Mouse (Mus musculus) liver, postnatal 0 days (tissue): ENCODE data around the gene Map10. TPM values are rescaled to one million over a fixed set of nuclear protein-coding genes. Genes with fewer than 3 reads are reported as not detected.

ENCODE experiments used
- ATAC-seq: fragments of 200-750 bp; cut with Nextera tagmentation; 2 replicates; pipeline ENCODE4 v1.8.0; 2017; ENCODE audit warnings: mild to moderate bottlenecking, moderate library complexity
- DNase-seq: peaks from one replicate; pipeline ENCODE4 v3.0.0-alpha.2; 2016
- H3K27ac ChIP-seq: fragments of 300-500 bp; sonication (generic); 2 replicates; pipeline ENCODE4 v1.5.1; 2014; ENCODE audit warnings: antibody characterized with exemption, moderate library complexity, mild to moderate bottlenecking, low read depth
- H3K27me3 ChIP-seq: fragments of 300-500 bp; sonication (generic); 2 replicates; pipeline ENCODE4 v1.6.1; 2014; ENCODE audit warnings: low read length, control low read depth, mixed read lengths; ENCODE audit not compliant: insufficient read depth
- H3K36me3 ChIP-seq: fragments of 300-500 bp; sonication (generic); replicated peaks from 2 replicates; pipeline ENCODE4 v1.6.1; 2014; ENCODE audit warnings: mild to moderate bottlenecking, control low read depth, low read length, moderate library complexity, mixed read lengths; ENCODE audit not compliant: insufficient read depth
- H3K4me1 ChIP-seq: fragments of 300-500 bp; sonication (generic); 2 replicates; pipeline ENCODE4 v1.6.1; 2014; ENCODE audit warnings: antibody characterized with exemption, mild to moderate bottlenecking, control low read depth; ENCODE audit not compliant: insufficient read depth
- H3K4me2 ChIP-seq: fragments of 300-500 bp; sonication (generic); 2 replicates; pipeline ENCODE4 v1.6.1; 2014; ENCODE audit warnings: low read depth, mild to moderate bottlenecking, low read length, moderate library complexity, mixed read lengths
- H3K4me3 ChIP-seq: fragments of 300-500 bp; sonication (generic); 2 replicates; pipeline ENCODE4 v1.5.1; 2014; ENCODE audit warnings: low read depth, low read length
- H3K9ac ChIP-seq: fragments of 300-500 bp; sonication (generic); replicated peaks from 2 replicates; pipeline ENCODE4 v1.6.1; 2014; ENCODE audit warnings: mild to moderate bottlenecking, moderate library complexity
- H3K9me3 ChIP-seq: fragments of 300-500 bp; sonication (generic); 2 replicates; pipeline ENCODE4 v1.6.1; 2016; ENCODE audit warnings: mild to moderate bottlenecking, control low read depth, low read length, mixed read lengths
- CTCF ChIP-seq: sonication (generic); IDR thresholded peaks from 2 replicates; pipeline ENCODE4 v1.5.1; 2016; ENCODE audit warnings: antibody characterized with exemption, low read depth
- EP300 ChIP-seq: IDR thresholded peaks from 2 replicates; pipeline ENCODE4 v1.6.1; 2016; ENCODE audit warnings: antibody characterized with exemption, low read depth, mild to moderate bottlenecking
- WGBS: fragments of 180-500 bp; shearing (Covaris S2); extraction: QIAGEN DNeasy Blood & Tissue Kit; methylation state at CpG from one replicate; pipeline ENCODE4 v1.1.7; 2014; ENCODE audit not compliant: insufficient replicate concordance; 5-methylcytosine and 5-hydroxymethylcytosine counted together
- polyA plus RNA-seq: library from polyadenylated mRNA; unstranded; fragments of >200 nt; fragmentation: Nextera tagmentation; extraction: Ambion mirVana; gene quantifications from 2 replicates; pipeline ENCODE4 v1.2.1, GENCODE M21; 2015

Gene Map10
- polyA plus RNA-seq, 1 experiment from 2014 or later, result 0.67 TPM

DNA sequence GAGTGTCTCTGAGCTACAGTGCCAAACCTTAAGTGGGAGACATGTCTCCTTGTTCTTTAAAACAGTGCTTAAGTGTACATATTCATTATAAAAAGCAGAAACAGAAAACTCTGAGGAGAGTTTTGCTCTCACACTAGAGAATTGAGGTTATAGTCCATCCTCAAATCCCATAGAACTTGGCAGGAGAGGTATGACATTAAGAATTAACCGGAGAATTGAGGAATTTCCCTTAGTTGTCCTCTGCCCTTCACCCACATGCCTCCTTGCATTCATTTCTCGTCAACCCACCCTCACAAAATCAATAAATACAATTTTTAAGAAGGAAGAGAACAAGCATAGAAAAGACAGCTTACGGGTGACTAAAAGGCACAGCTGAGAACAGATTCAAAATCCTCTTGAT is 6.2 kb downstream of the Map10 start:
- no peak overlapping the region for H3K9ac ChIP-seq
- ATAC-seq (no peak), DNase-seq (no peak)
- H3K27ac ChIP-seq, result no peak overlapping the region
- H3K9me3 ChIP-seq, result peaks cover 13% of the 10 kb centered on the region
- no peak overlapping the region for H3K4me2 ChIP-seq
- TF ChIP-seq EP300, result no peak
- TF ChIP-seq CTCF, result no peak
- H3K27me3 ChIP-seq, result no peaks in the 10 kb centered on the region
- 58% methylated on average over 3 of the region's 3 CpGs for WGBS
- H3K4me3 ChIP-seq, result no peak overlapping the region
- no peaks in the 10 kb centered on the region for H3K4me1 ChIP-seq
- H3K36me3 ChIP-seq, result no peaks in the 10 kb centered on the region

DNA sequence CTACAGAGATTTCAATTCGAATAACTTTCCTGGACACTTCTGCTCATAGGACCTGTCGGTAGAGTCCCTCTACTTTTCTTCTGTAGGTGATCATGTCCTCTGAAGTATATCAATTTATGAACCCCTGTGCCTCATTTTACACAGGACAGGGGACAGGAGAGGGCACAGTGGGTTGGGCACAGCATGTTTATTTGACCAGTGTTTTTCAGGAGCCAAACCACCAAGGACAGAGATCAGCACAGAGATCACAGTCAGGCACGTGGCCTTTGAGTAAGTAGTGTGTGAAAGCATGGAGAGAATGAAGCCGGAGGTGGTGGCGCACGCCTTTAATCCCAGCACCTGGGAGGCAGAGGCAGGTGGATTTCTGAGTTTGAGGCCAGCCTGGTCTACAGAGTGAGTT is 7.9 kb downstream of the Map10 start:
- Histone ChIP-seq H3K9me3 (no peaks in the 10 kb centered on the region), H3K27me3 (no peaks in the 10 kb centered on the region), H3K36me3 (no peaks in the 10 kb centered on the region), H3K27ac (no peak overlapping the region), H3K4me1 (no peaks in the 10 kb centered on the region), H3K4me2 (no peak overlapping the region), H3K9ac (no peak overlapping the region), H3K4me3 (no peak overlapping the region)
- WGBS, result 74% methylated on average over 6 of the region's 6 CpGs
- TF ChIP-seq CTCF (no peak), EP300 (no peak)
- DNase-seq, result no peak
- ATAC-seq, result no peak

DNA sequence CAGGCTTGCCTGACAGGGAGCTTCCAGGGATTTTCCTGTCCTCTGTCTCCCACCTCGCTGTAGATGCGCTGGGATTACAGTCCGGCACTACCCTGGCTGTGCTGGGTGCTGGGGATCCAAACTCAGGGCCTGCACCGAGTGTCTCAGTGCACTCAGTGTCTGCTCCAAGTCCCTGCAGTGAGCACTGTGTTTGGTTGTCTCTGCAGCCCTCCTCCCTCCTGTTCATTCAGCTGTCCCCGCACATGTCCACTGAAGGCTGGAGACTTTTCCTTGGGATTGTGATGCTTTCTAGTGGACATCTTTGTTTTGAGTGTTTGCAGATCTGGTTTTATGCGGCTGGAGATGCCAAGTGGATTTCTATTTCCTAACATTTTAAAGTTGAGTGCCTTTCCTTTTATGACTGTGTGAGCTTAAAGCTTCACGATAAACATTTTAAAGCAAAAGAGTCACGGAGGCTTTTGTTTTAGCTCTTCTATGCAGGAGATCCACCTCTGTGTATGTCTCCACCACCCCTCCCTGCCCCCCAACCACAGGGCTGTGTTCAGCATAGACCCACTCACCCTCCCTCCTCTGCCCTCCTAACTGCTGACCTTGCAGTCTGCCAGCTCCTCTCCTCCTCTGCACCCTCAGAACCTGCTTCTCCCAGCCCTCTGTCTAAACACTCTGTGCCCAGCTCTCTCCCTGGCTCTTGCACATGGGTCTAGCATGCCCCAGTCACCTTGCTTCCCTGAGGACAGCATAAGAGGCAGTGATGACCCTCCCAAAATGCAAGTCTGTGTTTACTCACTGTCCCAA is 9.4 kb downstream of the Map10 start:
- Histone ChIP-seq H3K36me3 (no peaks in the 10 kb centered on the region), H3K9me3 (no peaks in the 10 kb centered on the region), H3K27me3 (no peaks in the 10 kb centered on the region), H3K4me3 (no peak overlapping the region), H3K4me2 (no peak overlapping the region), H3K27ac (no peak overlapping the region), H3K9ac (no peak overlapping the region), H3K4me1 (no peaks in the 10 kb centered on the region)
- ATAC-seq (no peak), DNase-seq (no peak)
- 84% methylated on average over 8 of the region's 8 CpGs for WGBS
- TF ChIP-seq CTCF, result no peak
- no peak for TF ChIP-seq EP300

- no peaks in the 10 kb centered on the region for H3K4me1 ChIP-seq
- DNase-seq, result no peak
- TF ChIP-seq EP300, result no peak
- no peak for TF ChIP-seq CTCF
- H3K27ac ChIP-seq, result no peak overlapping the region
- no peak overlapping the region for H3K4me3 ChIP-seq
- no peak overlapping the region for H3K9ac ChIP-seq
- ATAC-seq, result no peak
- no peaks in the 10 kb centered on the region for H3K36me3 ChIP-seq
- WGBS, result 54% methylated on average over 8 of the region's 8 CpGs
- no peak overlapping the region for H3K4me2 ChIP-seq
- no peaks in the 10 kb centered on the region for H3K27me3 ChIP-seq
- H3K9me3 ChIP-seq, result no peaks in the 10 kb centered on the region
These were observed 11.3 kb downstream of the Map10 start for GRCm38 (mm10) chr8:125680851-125681408.

DNA sequence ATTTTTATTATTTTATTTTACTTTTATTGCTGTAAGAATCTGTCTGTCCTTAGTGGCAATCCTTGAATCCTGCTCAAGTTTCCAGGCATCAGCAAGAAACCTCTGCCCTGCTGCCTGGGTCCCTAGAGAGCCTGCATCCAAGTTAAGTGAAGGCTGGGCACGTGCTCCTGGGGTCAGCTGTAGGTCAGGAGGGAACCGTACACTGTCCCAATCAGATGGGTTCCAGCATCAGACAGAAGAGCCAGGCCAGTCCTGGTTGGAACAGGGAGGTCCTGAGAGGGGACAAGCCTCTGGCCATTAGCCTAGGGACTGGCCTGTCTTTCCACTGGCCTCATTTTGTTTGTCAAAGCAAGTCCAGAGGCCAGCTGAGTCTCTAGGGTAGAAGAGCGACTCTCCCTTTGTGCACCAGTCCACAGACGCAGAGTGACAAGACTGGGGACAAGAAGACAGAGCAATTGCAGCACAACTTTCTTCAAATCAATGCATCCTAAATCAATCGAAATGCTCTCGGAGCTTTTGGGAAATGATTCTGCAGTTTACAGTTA is 15.7 kb downstream of the Map10 start:
- Histone ChIP-seq H3K4me3 (no peak overlapping the region), H3K9me3 (no peaks in the 10 kb centered on the region), H3K36me3 (no peaks in the 10 kb centered on the region), H3K27ac (no peak overlapping the region), H3K9ac (no peak overlapping the region), H3K4me2 (no peak overlapping the region), H3K27me3 (no peaks in the 10 kb centered on the region), H3K4me1 (no peaks in the 10 kb centered on the region)
- TF ChIP-seq EP300 (no peak), CTCF (no peak)
- 64% methylated on average over 6 of the region's 6 CpGs for WGBS
- no peak for ATAC-seq
- no peak for DNase-seq

DNA sequence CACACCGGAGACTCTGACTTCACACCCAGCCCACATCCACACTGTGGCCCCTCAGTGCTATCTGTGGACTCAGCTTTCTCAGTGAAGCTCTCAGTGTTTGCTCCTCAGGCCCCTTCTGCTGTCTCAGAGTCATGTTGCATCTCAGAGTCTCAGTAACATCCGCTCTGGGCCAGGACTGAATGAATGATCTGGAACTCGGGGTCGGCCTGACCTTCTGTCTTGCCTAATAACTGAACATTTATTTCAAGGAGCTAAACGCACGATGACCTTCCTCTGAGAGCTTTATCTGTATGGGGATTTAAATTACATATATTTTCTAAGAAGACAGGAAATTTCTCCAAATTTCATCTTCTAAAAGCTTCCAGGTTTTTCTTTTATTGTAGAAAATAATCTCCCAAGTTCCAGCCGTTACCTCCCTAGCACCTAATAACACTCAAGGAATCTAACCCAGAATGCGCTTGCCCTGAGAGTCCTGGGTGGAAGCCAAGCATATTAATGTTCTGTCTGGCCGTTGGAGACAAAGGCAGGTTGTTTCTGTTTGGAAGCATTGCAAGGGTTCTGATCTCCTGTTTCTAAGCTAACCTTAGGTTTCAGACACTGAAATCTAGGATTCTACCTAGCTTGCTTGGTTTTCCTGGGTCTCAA is 16.7 kb downstream of the Map10 start:
- Histone ChIP-seq H3K9ac (no peak overlapping the region), H3K27me3 (no peaks in the 10 kb centered on the region), H3K36me3 (no peaks in the 10 kb centered on the region), H3K4me2 (no peak overlapping the region), H3K4me1 (no peaks in the 10 kb centered on the region), H3K9me3 (no peaks in the 10 kb centered on the region), H3K4me3 (no peak overlapping the region), H3K27ac (no peak overlapping the region)
- TF ChIP-seq CTCF (no peak), EP300 (no peak)
- ATAC-seq, result no peak
- no peak for DNase-seq
- 76% methylated on average over 9 of the region's 9 CpGs for WGBS
